Mouse (Mus musculus): ENCODE data around the gene Morc1.

Morc1 gene

GRCm38 (mm10) chr16:48626186-48626585, 195.1 kb downstream of the Morc1 start:
- no peak for DNase-seq (ENCODE audit: low read depth, low spot score)

- peak; percentile 38 for DNase-seq (ENCODE audit: low read depth, low spot score)
Observed at GRCm38 (mm10) chr16:48627296-48627695, 196.3 kb downstream of the Morc1 start.

- DNase-seq (ENCODE audit: low read depth, low spot score), result no peak
Observed at GRCm38 (mm10) chr16:48629710-48630109, 198.7 kb downstream of the Morc1 start.

GRCm38 (mm10) chr16:48630466-48630865, 199.4 kb downstream of the Morc1 start:
- no peak for DNase-seq (ENCODE audit: low read depth, low spot score)

- DNase-seq (ENCODE audit: low read depth, low spot score), result no peak
Observed at GRCm38 (mm10) chr16:48632351-48632750, 201.3 kb downstream of the Morc1 start.

GRCm38 (mm10) chr16:48646246-48646645, 215.2 kb downstream of the Morc1 start:
- DNase-seq (ENCODE audit: low read depth, low spot score), result no peak

GRCm38 (mm10) chr16:48671696-48672095, 240.7 kb downstream of the Morc1 start:
- peak; percentile 57 for DNase-seq (ENCODE audit: low read depth, low spot score)

- no peak for DNase-seq (ENCODE audit: low read depth, low spot score)
Observed at GRCm38 (mm10) chr16:48672664-48673063, 241.6 kb downstream of the Morc1 start.

GRCm38 (mm10) chr16:48675607-48676006, 244.6 kb downstream of the Morc1 start:
- peak; percentile 93 for DNase-seq (ENCODE audit: low read depth, low spot score)

- no peak for DNase-seq (ENCODE audit: low read depth, low spot score)
Observed at GRCm38 (mm10) chr16:48676205-48676604, 245.2 kb downstream of the Morc1 start.

- DNase-seq (ENCODE audit: low read depth, low spot score), result no peak
Observed at GRCm38 (mm10) chr16:48677381-48677780, 246.3 kb downstream of the Morc1 start.

GRCm38 (mm10) chr16:48678029-48678428, 247.0 kb downstream of the Morc1 start:
- peak; percentile 48 for DNase-seq (ENCODE audit: low read depth, low spot score)

Measured in CD4-positive, CD25-positive, alpha-beta regulatory T cell, adult 2 months (primary cell).